Mouse (Mus musculus) neural tube, embryonic 11.5 days (tissue): ENCODE data around the gene Prkaa1. TPM values are rescaled to one million over a fixed set of nuclear protein-coding genes. Genes with fewer than 3 reads are reported as not detected.

ENCODE experiments used
- ATAC-seq: fragments of 200-750 bp; cut with Nextera tagmentation; 2 replicates; pipeline ENCODE4 v1.8.0; 2017; ENCODE audit warnings: moderate number of reproducible peaks, mild to moderate bottlenecking, moderate TSS enrichment, moderate library complexity; ENCODE audit not compliant: insufficient read depth, low FRiP score, low TSS enrichment
- DNase-seq: peaks from one replicate; pipeline ENCODE4 v3.0.0-alpha.2; 2015; ENCODE audit warnings: low spot score
- H3K27ac ChIP-seq: fragments of 300-500 bp; sonication (generic); 2 replicates; pipeline ENCODE4 v1.5.1; 2014; ENCODE audit warnings: low read depth, mild to moderate bottlenecking, low read length
- H3K27me3 ChIP-seq: fragments of 300-500 bp; sonication (generic); 2 replicates; pipeline ENCODE4 v1.6.1; 2014; ENCODE audit warnings: mild to moderate bottlenecking, low read length, mixed read lengths; ENCODE audit not compliant: control insufficient read depth, insufficient read depth
- H3K36me3 ChIP-seq: fragments of 300-500 bp; sonication (generic); 2 replicates; pipeline ENCODE4 v1.6.1; 2014; ENCODE audit warnings: mild to moderate bottlenecking, low read length, moderate library complexity, mixed read lengths; ENCODE audit not compliant: control insufficient read depth, insufficient read depth
- H3K4me1 ChIP-seq: fragments of 300-500 bp; sonication (generic); 2 replicates; pipeline ENCODE4 v1.6.1; 2014; ENCODE audit warnings: low read length, mixed read lengths; ENCODE audit not compliant: control insufficient read depth, insufficient read depth
- H3K4me2 ChIP-seq: fragments of 300-500 bp; sonication (generic); 2 replicates; pipeline ENCODE4 v1.6.1; 2014; ENCODE audit warnings: low read depth, mild to moderate bottlenecking, moderate library complexity
- H3K4me3 ChIP-seq: fragments of 300-500 bp; sonication (generic); 2 replicates; pipeline ENCODE4 v1.5.1; 2014; ENCODE audit warnings: low read depth, low read length
- H3K9ac ChIP-seq: fragments of 300-500 bp; sonication (generic); 2 replicates; pipeline ENCODE4 v1.6.1; 2014; ENCODE audit warnings: mild to moderate bottlenecking, low read length
- H3K9me3 ChIP-seq: fragments of 300-500 bp; sonication (generic); 2 replicates; pipeline ENCODE4 v1.6.1; 2016; ENCODE audit warnings: low read length; ENCODE audit not compliant: control insufficient read depth
- WGBS: fragments of 180-500 bp; shearing (Covaris S2); extraction: QIAGEN DNeasy Blood & Tissue Kit; methylation state at CpG from one replicate; pipeline ENCODE4 v1.1.7; 2014; 5-methylcytosine and 5-hydroxymethylcytosine counted together
- polyA plus RNA-seq: library from polyadenylated mRNA; unstranded; fragments of >200 nt; fragmentation: Nextera tagmentation; extraction: Ambion mirVana; gene quantifications from 2 replicates; pipeline ENCODE4 v1.2.1, GENCODE M21; 2014

Prkaa1 gene
- polyA plus RNA-seq, 1 experiment from 2014 or later, result 21.2 TPM

GRCm38 (mm10) chr15:5184668-5185330 is 41.1 kb downstream of the Prkaa1 start:
- Histone ChIP-seq H3K36me3 (no peaks in the 10 kb centered on the region), H3K9ac (peak overlapping the region; percentile 84), H3K27ac (peak overlapping the region; percentile 42; the same call in 1 of the 2 replicates), H3K27me3 (no peaks in the 10 kb centered on the region), H3K4me1 (0 out of 2 replicates have a peak, but pooled peaks cover 3% of the 10 kb centered on the region), H3K9me3 (no peaks in the 10 kb centered on the region), H3K4me2 (peak overlapping the region; percentile 61), H3K4me3 (peak overlapping the region; percentile 89)
- WGBS, result 47% methylated on average over 10 of the region's 11 CpGs
- ATAC-seq (peak; percentile 39), DNase-seq (no peak)

- Histone ChIP-seq H3K4me3 (peak within 1 kb of the TSS; percentile 89), H3K4me1 (0 out of 2 replicates have a peak, but pooled peaks cover 3% of the 10 kb centered on the region), H3K9ac (peak within 1 kb of the TSS; percentile 84), H3K36me3 (no peaks in the 10 kb centered on the region), H3K9me3 (no peaks in the 10 kb centered on the region), H3K4me2 (peak within 1 kb of the TSS; percentile 61), H3K27me3 (no peaks in the 10 kb centered on the region), H3K27ac (peak within 1 kb of the TSS; percentile 42; the same call in 1 of the 2 replicates)
- peak; percentile 73 for DNase-seq
- under 1% methylated on average over 52 of the region's 55 CpGs for WGBS
- ATAC-seq, result peak; percentile 83
These were observed 42.0 kb downstream of the Prkaa1 start, which contains the start of gene Ttc33 for GRCm38 (mm10) chr15:5185366-5186292. TSS of gene Ttc33 (plus strand) at chr15:5185525.

GRCm38 (mm10) chr15:5186293-5186675 is 42.6 kb downstream of the Prkaa1 start:
- Histone ChIP-seq H3K4me3 (peak overlapping the region; percentile 89), H3K4me2 (peak overlapping the region; percentile 61), H3K27me3 (no peaks in the 10 kb centered on the region), H3K4me1 (0 out of 2 replicates have a peak, but pooled peaks cover 3% of the 10 kb centered on the region), H3K9me3 (no peaks in the 10 kb centered on the region), H3K9ac (peak overlapping the region; percentile 84), H3K27ac (no peak overlapping the region), H3K36me3 (no peaks in the 10 kb centered on the region)
- ATAC-seq (0 out of 2 replicates have a peak, but pooled peaks have one; percentile 1), DNase-seq (no peak)
- WGBS, result 40% methylated on average over 10 of the region's 10 CpGs

- DNase-seq (no peak), ATAC-seq (no peak)
- Histone ChIP-seq H3K4me3 (no peak overlapping the region), H3K9me3 (no peaks in the 10 kb centered on the region), H3K9ac (no peak overlapping the region), H3K27ac (no peak overlapping the region), H3K4me1 (0 out of 2 replicates have a peak, but pooled peaks cover 3% of the 10 kb centered on the region), H3K27me3 (no peaks in the 10 kb centered on the region), H3K36me3 (no peaks in the 10 kb centered on the region), H3K4me2 (no peak overlapping the region)
- 70% methylated on average over 3 of the region's 4 CpGs for WGBS
These were observed 43.5 kb downstream of the Prkaa1 start for GRCm38 (mm10) chr15:5187116-5187515.

- no peaks in the 10 kb centered on the region for H3K36me3 ChIP-seq
- no peak overlapping the region for H3K27ac ChIP-seq
- H3K4me2 ChIP-seq, result no peak overlapping the region
- H3K27me3 ChIP-seq, result no peaks in the 10 kb centered on the region
- WGBS, result 100% methylated on average over 1 of the region's 1 CpGs
- DNase-seq (no peak), ATAC-seq (no peak)
- no peaks in the 10 kb centered on the region for H3K9me3 ChIP-seq
- H3K4me3 ChIP-seq, result no peak overlapping the region
- H3K4me1 ChIP-seq, result 0 out of 2 replicates have a peak, but pooled peaks cover 3% of the 10 kb centered on the region
- no peak overlapping the region for H3K9ac ChIP-seq
These were observed 44.4 kb downstream of the Prkaa1 start for GRCm38 (mm10) chr15:5188029-5188428.

- 0 out of 2 replicates have a peak, but pooled peaks cover 2% of the 10 kb centered on the region for H3K4me1 ChIP-seq
- H3K27me3 ChIP-seq, result no peaks in the 10 kb centered on the region
- no peak overlapping the region for H3K4me2 ChIP-seq
- H3K27ac ChIP-seq, result no peak overlapping the region
- DNase-seq (no peak), ATAC-seq (no peak)
- H3K9me3 ChIP-seq, result no peaks in the 10 kb centered on the region
- 79% methylated on average over 10 of the region's 10 CpGs for WGBS
- H3K4me3 ChIP-seq, result no peak overlapping the region
- H3K9ac ChIP-seq, result no peak overlapping the region
- H3K36me3 ChIP-seq, result no peaks in the 10 kb centered on the region
These were observed 45.9 kb downstream of the Prkaa1 start for GRCm38 (mm10) chr15:5189504-5190093.

GRCm38 (mm10) chr15:5193833-5194232 is 50.2 kb downstream of the Prkaa1 start:
- H3K4me3 ChIP-seq, result no peak overlapping the region
- DNase-seq (no peak), ATAC-seq (no peak)
- WGBS, result 85% methylated on average over 3 of the region's 3 CpGs
- H3K27ac ChIP-seq, result no peak overlapping the region
- no peaks in the 10 kb centered on the region for H3K36me3 ChIP-seq
- H3K4me2 ChIP-seq, result no peak overlapping the region
- H3K9me3 ChIP-seq, result no peaks in the 10 kb centered on the region
- H3K4me1 ChIP-seq, result no peaks in the 10 kb centered on the region
- H3K9ac ChIP-seq, result no peak overlapping the region
- H3K27me3 ChIP-seq, result no peaks in the 10 kb centered on the region

GRCm38 (mm10) chr15:5194446-5194845 is 50.8 kb downstream of the Prkaa1 start:
- Histone ChIP-seq H3K9me3 (no peaks in the 10 kb centered on the region), H3K36me3 (no peaks in the 10 kb centered on the region), H3K9ac (no peak overlapping the region), H3K27ac (no peak overlapping the region), H3K4me3 (no peak overlapping the region), H3K4me1 (no peaks in the 10 kb centered on the region), H3K27me3 (no peaks in the 10 kb centered on the region), H3K4me2 (no peak overlapping the region)
- no peak for DNase-seq
- no peak for ATAC-seq
- 91% methylated on average over 6 of the region's 6 CpGs for WGBS
